Mouse (Mus musculus): ENCODE results near the gene Sh3tc1. TPM values are rescaled to one million over a fixed set of nuclear protein-coding genes. Genes with fewer than 3 reads are reported as not detected.

The Sh3tc1 gene
- polyA plus RNA-seq, 1 experiment, result 1.8 TPM

- no peak for DNase-seq (ENCODE audit: low read depth)
- TF ChIP-seq POLR2A (IDR thresholded peaks at IDR 0.05; ENCODE audit: borderline replicate concordance, extremely low read depth, insufficient read depth, insufficient read length, poor library complexity, severe bottlenecking), result no peak
- no peak for TF ChIP-seq CTCF (IDR thresholded peaks at IDR 0.05; ENCODE audit: borderline replicate concordance, extremely low read depth, insufficient read depth, insufficient read length)
These were observed 28.7 kb upstream of the Sh3tc1 start for GRCm38 (mm10) chr5:35768525-35768924.

DNA sequence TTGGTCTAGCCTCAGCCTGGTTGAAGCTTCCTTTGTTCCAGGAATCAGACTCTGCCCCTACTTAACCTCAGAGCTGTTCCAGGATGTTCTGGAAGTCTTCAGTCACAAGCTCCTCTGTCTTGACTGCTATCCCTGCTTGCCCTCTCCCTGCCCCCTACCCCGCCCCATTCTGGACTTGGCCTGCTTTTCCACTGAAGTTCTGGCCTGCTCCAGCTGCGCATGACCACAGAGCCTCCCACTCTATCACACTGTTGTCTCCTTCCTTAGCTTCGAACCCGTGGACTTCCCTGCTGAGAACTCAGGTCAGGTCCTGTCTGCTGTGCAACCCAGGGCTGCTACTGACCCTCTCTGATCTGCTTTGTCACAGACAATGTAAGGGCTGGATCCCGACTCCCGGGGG, 26.1 kb upstream of the Sh3tc1 start:
- no peak for DNase-seq (ENCODE audit: low read depth)
- TF ChIP-seq POLR2A (IDR thresholded peaks at IDR 0.05; ENCODE audit: borderline replicate concordance, extremely low read depth, insufficient read depth, insufficient read length, poor library complexity, severe bottlenecking) (no peak), CTCF (IDR thresholded peaks at IDR 0.05; ENCODE audit: borderline replicate concordance, extremely low read depth, insufficient read depth, insufficient read length) (no peak)

DNA sequence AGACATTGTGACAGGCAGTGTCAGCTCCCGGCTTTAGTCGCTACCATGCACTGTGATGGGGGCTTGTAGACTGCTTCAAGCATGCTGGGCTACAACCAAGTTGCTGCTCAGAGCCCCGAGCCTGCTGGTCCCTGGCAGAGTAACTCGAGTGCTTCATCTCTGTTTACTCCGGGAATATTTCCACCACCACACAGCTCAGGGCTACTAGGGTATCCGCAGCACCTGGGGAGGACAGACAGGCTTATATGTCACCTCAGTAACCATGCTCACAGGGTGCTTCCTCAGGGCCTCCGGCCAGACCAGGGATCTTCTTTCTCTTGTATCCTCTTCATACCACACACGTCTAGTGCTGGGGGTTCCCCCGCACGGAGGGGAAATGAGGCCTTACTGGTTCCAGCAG, 23.1 kb upstream of the Sh3tc1 start:
- TF ChIP-seq CTCF (IDR thresholded peaks at IDR 0.05; ENCODE audit: borderline replicate concordance, extremely low read depth, insufficient read depth, insufficient read length) (no peak), POLR2A (IDR thresholded peaks at IDR 0.05; ENCODE audit: borderline replicate concordance, extremely low read depth, insufficient read depth, insufficient read length, poor library complexity, severe bottlenecking) (no peak)

DNA sequence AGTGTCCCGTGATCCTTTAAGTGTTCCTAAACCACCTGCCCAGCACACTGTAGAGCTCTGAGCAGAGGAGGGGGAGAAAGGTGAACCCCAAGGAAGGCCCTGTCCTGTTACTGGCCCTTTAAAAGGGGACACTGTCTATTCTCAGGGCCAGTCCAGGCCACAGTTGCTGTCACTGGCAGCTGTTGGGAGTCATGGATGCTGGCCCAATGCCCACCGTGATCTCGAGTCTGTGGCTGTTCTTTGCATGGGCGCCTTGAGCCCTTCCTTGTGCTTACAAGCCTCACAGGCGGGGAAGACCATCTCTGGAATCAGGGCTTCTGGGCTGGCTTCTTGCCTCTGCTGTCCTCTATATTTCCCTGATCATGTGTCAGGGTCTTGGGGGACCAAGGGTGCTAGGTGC, 22.6 kb upstream of the Sh3tc1 start:
- peak; percentile 16 for DNase-seq (ENCODE audit: low read depth)
- TF ChIP-seq POLR2A (IDR thresholded peaks at IDR 0.05; ENCODE audit: borderline replicate concordance, extremely low read depth, insufficient read depth, insufficient read length, poor library complexity, severe bottlenecking), result no peak
- no peak for TF ChIP-seq CTCF (IDR thresholded peaks at IDR 0.05; ENCODE audit: borderline replicate concordance, extremely low read depth, insufficient read depth, insufficient read length)

More for the DNA sequence above, 23.1 kb upstream of the Sh3tc1 start:
- DNase-seq (ENCODE audit: low read depth), result no peak

- TF ChIP-seq POLR2A (IDR thresholded peaks at IDR 0.05; ENCODE audit: borderline replicate concordance, extremely low read depth, insufficient read depth, insufficient read length, poor library complexity, severe bottlenecking) (no peak), CTCF (IDR thresholded peaks at IDR 0.05; ENCODE audit: borderline replicate concordance, extremely low read depth, insufficient read depth, insufficient read length) (no peak; the same call in 1 of the 2 replicates)
- no peak for DNase-seq (ENCODE audit: low read depth)
These were observed 21.5 kb upstream of the Sh3tc1 start for GRCm38 (mm10) chr5:35761323-35761722.

- no peak for DNase-seq (ENCODE audit: low read depth)
- TF ChIP-seq POLR2A (IDR thresholded peaks at IDR 0.05; ENCODE audit: borderline replicate concordance, extremely low read depth, insufficient read depth, insufficient read length, poor library complexity, severe bottlenecking) (no peak), CTCF (IDR thresholded peaks at IDR 0.05; ENCODE audit: borderline replicate concordance, extremely low read depth, insufficient read depth, insufficient read length) (no peak)
These were observed 18.6 kb upstream of the Sh3tc1 start for GRCm38 (mm10) chr5:35758081-35759053.

DNA sequence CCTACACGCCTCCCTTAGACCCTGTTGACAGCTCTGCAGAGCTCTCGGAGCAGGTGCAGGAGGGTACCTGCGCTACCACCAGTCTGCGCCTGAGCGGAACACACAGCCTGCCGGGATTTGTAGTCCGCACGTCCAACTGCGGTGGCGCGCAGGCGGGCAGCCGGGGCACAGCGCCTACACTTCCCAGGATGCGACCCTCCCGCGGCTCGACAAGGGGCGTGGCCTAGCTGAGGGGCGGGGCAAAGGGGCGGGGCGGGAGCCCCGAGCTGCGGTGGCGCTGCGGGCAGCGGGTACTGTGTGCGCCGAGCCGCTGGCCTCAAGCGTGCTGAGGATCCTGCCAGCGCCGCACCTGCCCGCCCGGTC, 17.8 kb upstream of the Sh3tc1 start, which contains the start of gene Ablim2:
TSS of gene Ablim2 (plus strand) at position 242 of the 363 bp plus-strand sequence.
- peak; percentile 99 for DNase-seq (ENCODE audit: low read depth)
- TF ChIP-seq POLR2A (IDR thresholded peaks at IDR 0.05; ENCODE audit: borderline replicate concordance, extremely low read depth, insufficient read depth, insufficient read length, poor library complexity, severe bottlenecking) (peak; percentile 57; the same call in 1 of the 2 replicates), CTCF (IDR thresholded peaks at IDR 0.05; ENCODE audit: borderline replicate concordance, extremely low read depth, insufficient read depth, insufficient read length) (0 out of 2 replicates have a peak, but pooled peaks have one; percentile 11)

DNA sequence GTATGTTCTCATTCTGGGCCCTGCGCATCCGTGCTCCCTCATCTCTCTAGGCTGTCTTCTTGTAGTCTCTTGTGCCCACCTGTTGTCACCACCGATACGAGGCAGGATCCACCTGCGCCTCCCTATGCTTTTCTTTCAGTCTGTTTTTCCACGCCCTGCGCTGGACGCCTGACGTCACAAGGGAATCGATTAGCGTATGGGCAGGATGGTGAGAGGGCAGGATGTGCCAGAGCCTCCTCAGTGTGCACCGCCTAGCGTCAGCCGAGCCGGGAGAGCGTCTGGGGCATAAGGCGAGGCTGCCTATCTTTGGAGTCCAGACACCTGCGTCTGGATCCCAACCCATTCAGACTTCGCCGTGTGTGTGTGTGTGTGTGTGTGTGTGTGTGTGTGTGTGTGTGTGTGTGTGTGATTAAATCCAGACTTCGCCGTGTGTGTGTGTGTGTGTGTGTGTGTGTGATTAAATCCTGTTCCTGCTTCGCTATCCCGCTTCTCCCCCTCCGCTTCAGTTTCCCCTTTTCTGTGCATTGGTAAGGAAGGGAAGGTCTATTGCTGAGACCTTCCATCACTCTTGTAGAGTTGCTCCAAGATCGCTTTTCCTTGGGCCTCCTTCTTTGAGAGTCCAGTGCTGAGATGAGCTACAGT, 17.3 kb upstream of the Sh3tc1 start:
- no peak for TF ChIP-seq CTCF (IDR thresholded peaks at IDR 0.05; ENCODE audit: borderline replicate concordance, extremely low read depth, insufficient read depth, insufficient read length)
- TF ChIP-seq POLR2A (IDR thresholded peaks at IDR 0.05; ENCODE audit: borderline replicate concordance, extremely low read depth, insufficient read depth, insufficient read length, poor library complexity, severe bottlenecking), result no peak
- DNase-seq (ENCODE audit: low read depth), result peak; percentile 65

DNA sequence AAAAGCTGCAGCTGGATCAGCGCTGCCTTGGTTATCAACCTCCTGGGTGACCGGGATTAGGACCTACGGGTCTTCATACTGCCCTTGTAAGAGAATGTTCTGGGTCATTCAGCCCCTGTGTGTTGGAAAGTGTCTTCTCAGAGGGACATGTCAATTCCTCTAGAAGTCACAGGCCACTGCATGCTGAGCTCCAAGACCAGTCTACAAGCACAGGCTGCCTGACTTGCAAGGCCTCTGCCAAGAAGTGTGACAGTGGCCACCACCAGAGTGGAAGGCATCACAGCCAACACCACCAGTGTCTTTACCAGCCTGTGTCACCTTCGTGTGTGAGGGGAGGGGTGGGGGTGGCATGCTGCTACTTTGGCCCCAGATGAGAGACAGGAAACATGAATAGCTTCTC, 16.2 kb upstream of the Sh3tc1 start:
- DNase-seq (ENCODE audit: low read depth), result no peak
- TF ChIP-seq POLR2A (IDR thresholded peaks at IDR 0.05; ENCODE audit: borderline replicate concordance, extremely low read depth, insufficient read depth, insufficient read length, poor library complexity, severe bottlenecking), result no peak
- no peak for TF ChIP-seq CTCF (IDR thresholded peaks at IDR 0.05; ENCODE audit: borderline replicate concordance, extremely low read depth, insufficient read depth, insufficient read length)

GRCm38 (mm10) chr5:35755131-35755733, 15.4 kb upstream of the Sh3tc1 start:
- TF ChIP-seq POLR2A (IDR thresholded peaks at IDR 0.05; ENCODE audit: borderline replicate concordance, extremely low read depth, insufficient read depth, insufficient read length, poor library complexity, severe bottlenecking) (no peak), CTCF (IDR thresholded peaks at IDR 0.05; ENCODE audit: borderline replicate concordance, extremely low read depth, insufficient read depth, insufficient read length) (peak; percentile 73)
- peak; percentile 70 for DNase-seq (ENCODE audit: low read depth)

DNA sequence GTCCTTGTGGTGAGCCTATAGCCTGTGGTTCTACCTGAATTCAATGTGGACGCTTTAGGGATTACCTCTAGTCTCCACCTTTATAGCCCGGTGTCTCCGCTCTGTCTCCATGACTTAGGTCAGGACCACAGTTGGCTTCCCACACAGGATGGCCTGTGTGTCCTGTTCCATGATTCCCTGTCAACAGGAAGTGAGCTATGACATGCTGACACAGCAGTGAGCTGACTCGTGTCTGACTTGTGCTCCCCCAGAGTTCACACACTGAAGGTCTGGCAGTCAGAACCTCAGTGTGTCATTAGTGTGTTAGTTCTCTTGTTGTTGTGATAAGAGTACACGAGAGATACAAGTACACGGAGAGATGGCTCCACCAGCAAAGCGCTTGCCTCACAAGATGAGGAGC, 11.2 kb upstream of the Sh3tc1 start:
- DNase-seq (ENCODE audit: low read depth), result no peak
- no peak for TF ChIP-seq CTCF (IDR thresholded peaks at IDR 0.05; ENCODE audit: borderline replicate concordance, extremely low read depth, insufficient read depth, insufficient read length)
- TF ChIP-seq POLR2A (IDR thresholded peaks at IDR 0.05; ENCODE audit: borderline replicate concordance, extremely low read depth, insufficient read depth, insufficient read length, poor library complexity, severe bottlenecking), result no peak

Data from brain, embryonic 14.5 days (tissue).